Mouse (Mus musculus): ENCODE results near the gene Pgrmc2. TPM values are rescaled to one million over a fixed set of nuclear protein-coding genes. Genes with fewer than 3 reads are reported as not detected.

Gene Pgrmc2
- polyA plus RNA-seq, 1 experiment from 2014 or later = 15.3 TPM

DNA sequence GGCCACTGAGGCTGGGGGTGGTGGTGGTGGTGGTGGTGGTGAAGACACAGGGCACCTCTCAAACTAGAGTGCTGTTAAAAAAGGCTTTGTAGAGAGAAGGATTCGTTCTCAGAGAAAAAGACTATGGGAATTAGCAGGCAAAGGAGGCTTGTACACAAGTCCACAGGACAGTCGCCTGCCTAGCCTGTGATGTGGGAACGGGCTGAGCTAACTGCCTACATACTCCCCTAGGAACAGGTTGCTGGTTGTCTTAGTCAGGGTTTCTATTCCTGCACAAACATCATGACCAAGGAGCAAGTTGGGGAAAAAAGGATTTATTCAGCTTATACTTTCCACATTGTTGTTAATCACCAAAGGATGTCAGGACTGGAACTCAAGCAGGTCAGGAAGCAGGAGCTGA, 23.6 kb downstream of the Pgrmc2 start:
- no peak overlapping the region for H3K4me2 ChIP-seq (ENCODE audit: low read depth, low read length)
- no peaks in the 10 kb centered on the region for H3K4me1 ChIP-seq (ENCODE audit: control insufficient read depth, low read depth, low read length)
- no peak overlapping the region for H3K9ac ChIP-seq (ENCODE audit: low read depth, low read length)
- 53% methylated on average over 3 of the region's 3 CpGs for WGBS (ENCODE audit: insufficient replicate concordance)
- no peak overlapping the region for H3K27ac ChIP-seq (ENCODE audit: low read length)
- no peaks in the 10 kb centered on the region for H3K9me3 ChIP-seq (replicated peaks; ENCODE audit: control insufficient read depth, low read length)
- no peaks in the 10 kb centered on the region for H3K36me3 ChIP-seq (ENCODE audit: control insufficient read depth, insufficient read depth)
- ATAC-seq (ENCODE audit: low read depth) = no peak
- no peaks in the 10 kb centered on the region for H3K27me3 ChIP-seq (ENCODE audit: control insufficient read depth, insufficient read depth, low read depth, low read length)
- no peak overlapping the region for H3K4me3 ChIP-seq (ENCODE audit: low read depth, low read length)

DNA sequence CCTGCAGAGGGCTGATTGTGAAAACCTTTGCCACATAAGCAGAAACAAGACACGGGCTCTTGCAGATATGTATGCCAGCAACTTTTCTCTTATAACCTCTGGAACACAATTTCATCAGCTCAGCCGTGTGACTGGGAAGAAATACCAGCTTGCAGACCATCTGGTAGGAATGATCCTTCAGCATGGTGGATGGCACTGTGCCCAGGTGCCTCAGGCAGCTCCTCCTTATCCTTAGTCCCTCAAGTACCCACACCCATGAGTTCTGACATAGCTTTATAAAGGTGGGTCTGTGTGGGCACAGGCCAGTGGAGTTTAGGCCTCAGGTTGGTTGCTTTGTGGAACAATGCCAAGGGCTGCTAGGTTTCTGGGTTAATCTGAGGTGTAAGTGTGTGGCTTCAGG, 24.5 kb downstream of the Pgrmc2 start:
- H3K4me3 ChIP-seq (ENCODE audit: low read depth, low read length) = no peak overlapping the region
- no peak for ATAC-seq (ENCODE audit: low read depth)
- H3K27ac ChIP-seq (ENCODE audit: low read length) = no peak overlapping the region
- no peaks in the 10 kb centered on the region for H3K27me3 ChIP-seq (ENCODE audit: control insufficient read depth, insufficient read depth, low read depth, low read length)
- H3K36me3 ChIP-seq (ENCODE audit: control insufficient read depth, insufficient read depth) = no peaks in the 10 kb centered on the region
- H3K4me2 ChIP-seq (ENCODE audit: low read depth, low read length) = no peak overlapping the region
- H3K4me1 ChIP-seq (ENCODE audit: control insufficient read depth, low read depth, low read length) = no peaks in the 10 kb centered on the region
- WGBS (ENCODE audit: insufficient replicate concordance) = 59% methylated on average over 2 of the region's 2 CpGs
- H3K9ac ChIP-seq (ENCODE audit: low read depth, low read length) = no peak overlapping the region
- H3K9me3 ChIP-seq (replicated peaks; ENCODE audit: control insufficient read depth, low read length) = no peaks in the 10 kb centered on the region

DNA sequence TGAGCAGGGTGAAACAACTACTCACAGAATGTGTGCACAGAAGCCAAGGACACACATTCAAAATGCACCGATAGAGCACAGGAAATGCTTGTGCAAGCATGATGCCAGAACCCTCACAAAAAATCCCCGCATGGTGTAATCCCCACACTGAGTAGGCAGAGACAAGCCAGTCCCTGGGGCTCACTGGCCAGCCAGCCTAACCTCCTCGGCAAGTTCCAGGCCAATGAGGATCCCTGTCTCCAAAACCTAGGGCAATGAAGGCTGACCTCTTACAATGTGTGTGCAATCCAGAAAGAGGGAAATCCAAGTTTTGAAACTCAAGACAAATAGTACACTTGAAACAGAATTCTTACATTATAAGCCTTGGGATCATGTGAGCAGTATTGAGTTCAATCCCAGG, 29.5 kb downstream of the Pgrmc2 start:
- H3K4me1 ChIP-seq (ENCODE audit: control insufficient read depth, low read depth, low read length) = no peaks in the 10 kb centered on the region
- 64% methylated on average over 3 of the region's 3 CpGs for WGBS (ENCODE audit: insufficient replicate concordance)
- no peaks in the 10 kb centered on the region for H3K36me3 ChIP-seq (ENCODE audit: control insufficient read depth, insufficient read depth)
- no peak overlapping the region for H3K9ac ChIP-seq (ENCODE audit: low read depth, low read length)
- H3K4me2 ChIP-seq (ENCODE audit: low read depth, low read length) = no peak overlapping the region
- H3K27ac ChIP-seq (ENCODE audit: low read length) = no peak overlapping the region
- no peak for ATAC-seq (ENCODE audit: low read depth)
- H3K27me3 ChIP-seq (ENCODE audit: control insufficient read depth, insufficient read depth, low read depth, low read length) = no peaks in the 10 kb centered on the region
- no peaks in the 10 kb centered on the region for H3K9me3 ChIP-seq (replicated peaks; ENCODE audit: control insufficient read depth, low read length)
- H3K4me3 ChIP-seq (ENCODE audit: low read depth, low read length) = no peak overlapping the region

DNA sequence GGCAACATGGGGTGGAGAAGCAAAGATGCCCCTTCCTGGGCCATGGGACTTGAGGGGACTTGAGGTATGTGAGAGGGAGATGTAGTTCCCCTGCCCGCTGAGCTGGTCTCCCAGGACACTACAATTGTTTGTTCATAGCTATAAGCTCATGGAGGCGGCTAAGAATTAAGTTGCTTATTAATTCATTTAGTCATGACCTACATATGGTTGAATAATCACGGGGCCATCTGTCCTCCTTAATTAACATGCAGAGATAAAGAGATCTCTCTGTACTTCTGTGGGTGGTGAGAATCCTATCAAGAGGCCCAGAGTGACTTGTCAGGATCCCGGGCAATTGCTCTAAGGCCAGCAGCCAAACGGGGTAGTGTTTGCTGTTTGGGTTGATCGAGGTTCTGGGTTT, 35.0 kb downstream of the Pgrmc2 start:
- WGBS (ENCODE audit: insufficient replicate concordance) = 68% methylated on average over 6 of the region's 6 CpGs
- Histone ChIP-seq H3K9me3 (replicated peaks; ENCODE audit: control insufficient read depth, low read length) (no peaks in the 10 kb centered on the region), H3K4me2 (ENCODE audit: low read depth, low read length) (no peak overlapping the region), H3K27me3 (ENCODE audit: control insufficient read depth, insufficient read depth, low read depth, low read length) (no peaks in the 10 kb centered on the region), H3K4me3 (ENCODE audit: low read depth, low read length) (no peak overlapping the region), H3K9ac (ENCODE audit: low read depth, low read length) (no peak overlapping the region), H3K4me1 (ENCODE audit: control insufficient read depth, low read depth, low read length) (no peaks in the 10 kb centered on the region), H3K27ac (ENCODE audit: low read length) (no peak overlapping the region), H3K36me3 (ENCODE audit: control insufficient read depth, insufficient read depth) (no peaks in the 10 kb centered on the region)
- no peak for ATAC-seq (ENCODE audit: low read depth)

DNA sequence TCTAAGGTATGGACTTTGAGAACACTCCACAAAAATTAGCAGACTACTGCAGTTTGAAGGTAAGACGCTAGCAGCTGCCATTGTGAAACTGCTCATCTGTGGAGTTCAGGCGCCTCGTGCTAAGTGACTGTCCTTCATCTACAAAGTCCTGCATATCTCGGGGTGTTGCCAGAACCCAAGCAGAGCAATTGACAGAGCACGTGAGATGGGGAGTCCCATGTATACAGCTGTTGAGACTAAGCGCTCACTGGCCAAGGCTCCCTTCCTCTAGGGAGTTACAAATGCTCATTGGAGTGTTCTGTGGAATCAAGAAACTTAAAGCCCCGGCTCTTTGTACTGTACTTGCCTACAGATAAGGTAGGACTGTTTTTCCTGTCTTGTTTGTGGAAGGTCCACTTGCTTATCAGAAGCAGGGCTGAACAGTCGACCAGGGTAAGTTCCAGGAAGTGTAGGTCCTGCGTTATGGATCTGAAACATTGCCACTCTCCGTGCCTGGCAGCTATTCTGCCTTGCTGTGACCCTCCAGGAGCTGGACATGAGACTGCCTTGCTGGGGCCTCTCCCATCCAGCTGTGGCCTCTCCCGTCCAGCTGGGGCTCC, 39.0 kb downstream of the Pgrmc2 start:
- Histone ChIP-seq H3K4me2 (ENCODE audit: low read depth, low read length) (no peak overlapping the region), H3K27ac (ENCODE audit: low read length) (no peak overlapping the region), H3K36me3 (ENCODE audit: control insufficient read depth, insufficient read depth) (no peaks in the 10 kb centered on the region), H3K9ac (ENCODE audit: low read depth, low read length) (no peak overlapping the region), H3K4me1 (ENCODE audit: control insufficient read depth, low read depth, low read length) (no peaks in the 10 kb centered on the region), H3K27me3 (ENCODE audit: control insufficient read depth, insufficient read depth, low read depth, low read length) (no peaks in the 10 kb centered on the region), H3K9me3 (replicated peaks; ENCODE audit: control insufficient read depth, low read length) (no peaks in the 10 kb centered on the region), H3K4me3 (ENCODE audit: low read depth, low read length) (no peak overlapping the region)
- no peak; the same call in 1 of the 2 replicates for ATAC-seq (ENCODE audit: low read depth)
- 37% methylated on average over 11 of the region's 11 CpGs for WGBS (ENCODE audit: insufficient replicate concordance)

DNA sequence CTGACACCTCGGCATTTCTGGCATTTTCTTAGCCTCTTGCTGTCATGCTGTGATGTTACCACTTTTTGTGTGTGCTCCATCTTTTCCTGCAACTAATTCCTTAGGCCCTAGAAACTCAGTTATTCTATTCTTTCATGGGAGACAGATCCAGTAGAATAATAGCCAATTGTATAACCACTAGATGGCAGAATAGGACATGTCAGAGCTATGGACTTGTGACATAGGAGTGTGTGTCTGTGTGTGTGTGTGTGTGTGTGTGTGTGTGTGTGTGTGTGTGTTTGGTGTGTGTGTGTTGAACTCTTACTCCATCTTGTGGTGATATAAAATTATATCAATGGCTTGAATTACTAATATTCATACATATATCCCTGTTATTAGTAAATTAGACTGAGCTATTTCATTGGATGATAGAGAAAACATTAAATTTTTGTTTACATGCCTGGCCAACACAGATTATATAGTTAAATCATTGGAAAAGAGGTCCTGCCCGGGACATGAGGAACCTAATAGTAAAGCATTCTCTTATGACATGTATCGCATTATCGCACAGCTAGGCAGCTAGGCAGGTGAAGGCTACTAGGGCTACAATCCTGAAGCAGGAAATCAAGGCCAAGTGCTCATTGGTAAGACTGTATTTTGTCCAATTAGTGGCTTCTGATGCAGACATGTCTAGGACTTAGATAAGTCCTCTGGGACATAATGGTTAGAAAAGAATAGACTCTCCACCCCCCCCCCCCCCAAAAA, 40.5 kb downstream of the Pgrmc2 start:
- Histone ChIP-seq H3K9me3 (replicated peaks; ENCODE audit: control insufficient read depth, low read length) (no peaks in the 10 kb centered on the region), H3K4me2 (ENCODE audit: low read depth, low read length) (no peak overlapping the region), H3K4me1 (ENCODE audit: control insufficient read depth, low read depth, low read length) (no peaks in the 10 kb centered on the region), H3K27me3 (ENCODE audit: control insufficient read depth, insufficient read depth, low read depth, low read length) (no peaks in the 10 kb centered on the region), H3K9ac (ENCODE audit: low read depth, low read length) (no peak overlapping the region), H3K4me3 (ENCODE audit: low read depth, low read length) (no peak overlapping the region), H3K36me3 (ENCODE audit: control insufficient read depth, insufficient read depth) (no peaks in the 10 kb centered on the region), H3K27ac (ENCODE audit: low read length) (no peak overlapping the region)
- no peak for ATAC-seq (ENCODE audit: low read depth)
- 59% methylated on average over 4 of the region's 4 CpGs for WGBS (ENCODE audit: insufficient replicate concordance)

DNA sequence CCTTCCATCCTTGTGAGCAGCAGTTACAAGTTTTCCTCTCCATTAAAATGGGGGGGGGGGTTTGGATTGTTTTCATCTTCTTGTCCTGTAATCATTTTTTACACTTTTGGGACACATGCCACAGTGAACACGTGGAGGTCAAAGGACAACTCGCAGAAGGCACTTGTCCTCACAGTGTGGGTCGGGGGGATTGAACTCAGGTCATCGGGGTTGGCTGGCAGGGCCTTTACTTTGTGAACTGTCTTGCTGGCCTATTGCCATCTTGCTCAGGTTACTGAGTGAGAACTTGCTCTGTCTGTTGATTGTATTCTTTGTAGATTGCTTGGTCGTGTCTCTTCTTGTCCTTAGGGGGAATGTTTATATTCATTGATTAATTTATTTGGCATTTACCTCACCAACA, 41.6 kb downstream of the Pgrmc2 start:
- 55% methylated on average over 5 of the region's 5 CpGs for WGBS (ENCODE audit: insufficient replicate concordance)
- Histone ChIP-seq H3K4me1 (ENCODE audit: control insufficient read depth, low read depth, low read length) (no peaks in the 10 kb centered on the region), H3K27ac (ENCODE audit: low read length) (no peak overlapping the region), H3K4me3 (ENCODE audit: low read depth, low read length) (no peak overlapping the region), H3K36me3 (ENCODE audit: control insufficient read depth, insufficient read depth) (no peaks in the 10 kb centered on the region), H3K9ac (ENCODE audit: low read depth, low read length) (no peak overlapping the region), H3K4me2 (ENCODE audit: low read depth, low read length) (no peak overlapping the region), H3K9me3 (replicated peaks; ENCODE audit: control insufficient read depth, low read length) (no peaks in the 10 kb centered on the region), H3K27me3 (ENCODE audit: control insufficient read depth, insufficient read depth, low read depth, low read length) (no peaks in the 10 kb centered on the region)
- no peak for ATAC-seq (ENCODE audit: low read depth)

DNA sequence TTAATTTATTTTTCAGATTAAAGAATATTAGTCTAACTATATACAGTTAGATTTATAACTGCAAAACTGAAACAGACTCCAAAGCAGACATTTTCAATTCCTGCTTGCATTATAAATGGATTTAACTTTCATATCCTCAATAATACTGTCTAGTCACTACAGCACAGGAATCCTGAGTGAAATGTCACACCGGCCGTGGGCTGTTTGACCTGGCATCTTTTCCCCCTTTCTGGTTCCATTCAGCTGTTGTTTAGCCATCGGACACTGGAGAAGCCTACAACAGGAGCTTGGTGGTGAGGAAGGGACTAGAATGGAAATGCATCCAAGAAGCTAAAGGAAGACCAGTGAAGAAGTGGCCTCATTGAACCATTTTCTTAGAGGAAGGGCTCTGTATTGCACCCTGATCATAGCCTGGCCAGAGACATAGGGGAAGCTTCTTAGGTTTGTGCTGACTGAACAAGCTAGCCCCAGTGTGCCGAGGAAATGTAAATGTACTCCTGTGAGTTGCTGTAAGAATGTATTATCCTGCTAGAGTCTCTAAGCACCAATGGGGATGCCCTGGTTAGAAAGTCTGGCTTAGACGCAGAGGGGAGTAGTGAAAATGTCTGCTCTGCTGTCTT, 44.4 kb downstream of the Pgrmc2 start:
- Histone ChIP-seq H3K9me3 (replicated peaks; ENCODE audit: control insufficient read depth, low read length) (no peaks in the 10 kb centered on the region), H3K9ac (ENCODE audit: low read depth, low read length) (no peak overlapping the region), H3K27me3 (ENCODE audit: control insufficient read depth, insufficient read depth, low read depth, low read length) (no peaks in the 10 kb centered on the region), H3K36me3 (ENCODE audit: control insufficient read depth, insufficient read depth) (no peaks in the 10 kb centered on the region), H3K4me3 (ENCODE audit: low read depth, low read length) (no peak overlapping the region), H3K4me2 (ENCODE audit: low read depth, low read length) (no peak overlapping the region), H3K27ac (ENCODE audit: low read length) (no peak overlapping the region), H3K4me1 (ENCODE audit: control insufficient read depth, low read depth, low read length) (no peaks in the 10 kb centered on the region)
- ATAC-seq (ENCODE audit: low read depth) = no peak
- 67% methylated on average over 5 of the region's 5 CpGs for WGBS (ENCODE audit: insufficient replicate concordance)
